Mouse (Mus musculus) brown adipose tissue, adult 24 weeks (tissue): ENCODE data around the gene Rad51b. TPM values are rescaled to one million over a fixed set of nuclear protein-coding genes. Genes with fewer than 3 reads are reported as not detected.

ENCODE experiments used
- H3K27ac ChIP-seq: fragments of 200-500 bp; replicated peaks from 2 replicates; pipeline ENCODE4 v1.5.1; 2012; ENCODE audit warnings: low read depth, mild to moderate bottlenecking, low read length
- H3K4me1 ChIP-seq: fragments of 200-500 bp; 2 replicates; pipeline ENCODE4 v1.6.1; 2012; ENCODE audit warnings: low read length, mixed read lengths; ENCODE audit not compliant: control insufficient read depth, insufficient read depth, insufficient read length
- H3K4me3 ChIP-seq: fragments of 200-500 bp; 2 replicates; pipeline ENCODE4 v1.5.1; 2012; ENCODE audit warnings: low read depth, mild to moderate bottlenecking, low read length, moderate library complexity; ENCODE audit not compliant: insufficient read depth
- polyA plus RNA-seq: library from polyadenylated mRNA; stranded (reverse); fragments of >200 nt; gene quantifications from 2 replicates; pipeline ENCODE4 v1.2.4, GENCODE M21; 2012; ENCODE audit not compliant: missing spikeins, insufficient read depth, insufficient read length

Rad51b gene
- polyA plus RNA-seq, 1 experiment = 0.75 TPM

- Histone ChIP-seq H3K4me1 (peaks cover under 1% of the 10 kb centered on the region; the same call in 1 of the 2 replicates), H3K4me3 (no peak overlapping the region), H3K27ac (no peak overlapping the region)
Measured at GRCm38 (mm10) chr12:79498326-79498725, 201.2 kb downstream of the Rad51b start.

- Histone ChIP-seq H3K4me1 (no peaks in the 10 kb centered on the region), H3K27ac (no peak overlapping the region), H3K4me3 (no peak overlapping the region)
Measured at GRCm38 (mm10) chr12:79499809-79500208, 202.7 kb downstream of the Rad51b start.

GRCm38 (mm10) chr12:79501877-79502276 lies 204.8 kb downstream of the Rad51b start:
- Histone ChIP-seq H3K4me3 (no peak overlapping the region), H3K27ac (no peak overlapping the region)

DNA sequence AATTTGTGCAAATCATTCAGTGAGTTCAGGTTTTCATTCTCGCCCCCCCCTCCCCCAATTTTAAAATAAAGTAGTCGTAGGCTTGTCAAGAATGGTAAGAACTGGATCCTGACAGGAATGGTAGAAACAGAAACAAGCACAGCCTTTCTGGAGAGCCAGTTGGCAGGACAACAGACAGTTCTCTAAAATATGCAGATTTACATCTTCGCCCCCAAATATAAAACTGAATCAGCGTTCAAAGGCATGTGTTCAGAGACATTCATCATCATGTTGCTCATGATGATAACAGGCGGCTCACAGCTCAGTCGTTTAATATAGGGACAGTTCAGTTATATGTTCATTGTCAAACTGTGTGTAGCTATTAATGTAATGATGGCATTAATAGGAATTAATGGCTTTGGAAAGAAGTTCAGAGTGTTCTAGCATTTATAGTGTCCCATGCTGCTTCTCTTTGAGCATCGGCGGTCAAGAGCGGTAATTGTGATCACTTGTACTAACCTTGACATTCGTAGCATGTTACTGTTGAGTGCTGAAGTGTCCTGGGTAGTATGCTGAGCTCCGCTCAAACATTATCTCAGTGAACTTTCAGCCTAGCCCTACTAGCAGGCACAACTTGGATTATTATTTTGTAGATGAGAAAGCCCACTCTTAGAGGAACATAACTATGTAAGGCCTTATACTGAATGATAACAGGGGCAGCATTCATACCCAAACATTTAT lies 205.9 kb downstream of the Rad51b start:
- H3K4me1 ChIP-seq = peaks cover 6% of the 10 kb centered on the region; the same call in 1 of the 2 replicates
- H3K27ac ChIP-seq = no peak overlapping the region
- no peak overlapping the region for H3K4me3 ChIP-seq

More at GRCm38 (mm10) chr12:79501877-79502276, 204.8 kb downstream of the Rad51b start:
- no peaks in the 10 kb centered on the region for H3K4me1 ChIP-seq

DNA sequence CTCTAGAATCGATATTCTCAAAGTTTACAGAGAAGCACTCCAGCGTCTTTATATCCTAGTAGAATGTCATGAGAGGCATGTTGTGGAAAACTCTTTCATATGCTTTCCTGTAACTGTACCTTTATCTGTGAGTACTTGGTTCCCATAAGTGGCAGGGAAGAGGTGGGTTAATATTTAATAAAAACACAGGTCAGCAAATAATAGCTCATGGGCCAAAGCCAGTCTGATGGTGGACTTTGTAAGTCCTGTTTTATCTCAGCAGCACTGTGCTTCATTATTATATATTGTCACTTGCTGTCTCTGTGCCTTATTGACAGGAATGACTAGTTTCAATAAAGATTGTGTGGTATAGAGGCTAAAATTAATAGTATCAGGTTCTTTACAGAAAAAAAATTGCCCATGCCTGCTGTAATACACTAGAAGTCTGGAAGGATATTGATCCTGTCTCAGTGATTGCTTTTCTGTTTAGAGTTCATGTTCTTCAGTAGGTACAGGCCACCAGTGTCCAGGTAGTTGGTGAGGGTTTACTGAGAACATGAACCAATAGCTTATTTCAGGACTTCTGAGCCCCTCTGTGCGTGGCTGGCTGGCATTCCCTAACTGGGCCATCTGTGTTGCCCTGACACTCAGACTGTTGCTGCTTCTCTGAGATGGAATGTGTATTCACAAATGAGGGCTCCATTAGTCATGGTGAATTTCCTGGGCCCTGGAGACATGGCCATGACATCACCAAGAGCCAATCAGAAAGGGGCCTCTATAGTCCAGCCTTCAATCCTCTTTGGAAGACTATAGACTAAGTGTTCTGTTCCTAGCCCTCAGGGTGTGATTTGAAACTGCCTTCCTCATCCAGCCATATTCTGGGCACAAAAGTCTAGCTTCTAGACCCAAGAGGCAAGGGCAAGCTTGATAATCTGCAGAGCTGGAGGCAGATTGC lies 206.8 kb downstream of the Rad51b start:
- Histone ChIP-seq H3K27ac (no peak overlapping the region), H3K4me1 (peaks cover 6% of the 10 kb centered on the region; the same call in 1 of the 2 replicates), H3K4me3 (no peak overlapping the region)

- Histone ChIP-seq H3K4me1 (peaks cover 6% of the 10 kb centered on the region; the same call in 1 of the 2 replicates), H3K4me3 (no peak overlapping the region), H3K27ac (no peak overlapping the region)
Measured at GRCm38 (mm10) chr12:79504641-79505040, 207.6 kb downstream of the Rad51b start.

DNA sequence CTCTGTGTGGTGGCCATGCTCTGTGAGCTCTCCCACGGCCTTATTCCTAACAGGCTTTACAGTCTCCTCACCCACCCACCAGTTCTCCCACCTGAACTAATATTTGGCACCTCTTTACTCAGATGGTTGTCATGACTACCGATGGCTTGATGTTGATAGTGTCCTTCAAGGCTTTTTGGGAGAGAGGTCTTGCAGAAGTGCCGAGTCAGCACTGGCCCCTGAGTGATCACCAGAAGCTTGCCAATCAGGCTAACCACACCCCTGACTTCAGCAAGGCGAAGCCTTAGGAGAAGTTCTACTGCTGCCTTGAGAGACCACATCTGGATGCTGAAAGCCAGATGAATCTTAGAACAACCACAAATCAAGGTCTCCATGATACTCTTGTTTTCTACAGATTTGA lies 209.3 kb downstream of the Rad51b start:
- Histone ChIP-seq H3K4me1 (peaks cover 6% of the 10 kb centered on the region; the same call in 1 of the 2 replicates), H3K27ac (no peak overlapping the region), H3K4me3 (no peak overlapping the region)

DNA sequence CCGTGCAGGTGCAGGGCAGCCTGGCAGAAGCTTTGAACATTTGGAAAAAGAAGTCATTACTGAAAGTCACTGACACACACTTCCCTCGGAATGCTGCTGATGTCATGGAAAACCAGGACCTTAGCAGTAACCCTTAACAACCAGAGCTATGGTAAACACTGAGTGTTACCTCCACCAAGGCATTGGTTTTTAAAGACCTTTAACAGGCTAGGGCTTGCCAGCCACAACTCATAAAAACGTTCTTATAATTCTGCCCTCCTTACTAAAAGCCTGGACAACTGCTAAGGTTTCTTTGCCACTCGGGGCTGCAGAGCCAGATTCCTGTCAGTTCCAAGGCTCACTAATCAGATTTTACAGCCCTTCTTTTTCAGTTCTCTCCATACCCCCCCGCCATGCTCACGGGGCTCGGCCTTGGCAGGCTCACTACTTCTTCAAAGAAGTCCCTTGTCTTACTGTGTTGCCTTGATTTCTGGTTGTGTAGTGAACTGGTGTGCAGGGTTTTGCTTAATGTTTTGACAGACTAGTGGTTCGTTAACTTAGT lies 210.1 kb downstream of the Rad51b start:
- H3K4me3 ChIP-seq = no peak overlapping the region
- no peak overlapping the region for H3K27ac ChIP-seq

GRCm38 (mm10) chr12:79511454-79512204 lies 214.5 kb downstream of the Rad51b start:
- Histone ChIP-seq H3K4me3 (no peak overlapping the region), H3K4me1 (peaks cover 8% of the 10 kb centered on the region; the same call in 1 of the 2 replicates), H3K27ac (0 out of 2 replicates have a peak overlapping the region, but pooled peaks have one; percentile 3)

More for the DNA sequence above, 210.1 kb downstream of the Rad51b start:
- peaks cover 8% of the 10 kb centered on the region; the same call in 1 of the 2 replicates for H3K4me1 ChIP-seq

DNA sequence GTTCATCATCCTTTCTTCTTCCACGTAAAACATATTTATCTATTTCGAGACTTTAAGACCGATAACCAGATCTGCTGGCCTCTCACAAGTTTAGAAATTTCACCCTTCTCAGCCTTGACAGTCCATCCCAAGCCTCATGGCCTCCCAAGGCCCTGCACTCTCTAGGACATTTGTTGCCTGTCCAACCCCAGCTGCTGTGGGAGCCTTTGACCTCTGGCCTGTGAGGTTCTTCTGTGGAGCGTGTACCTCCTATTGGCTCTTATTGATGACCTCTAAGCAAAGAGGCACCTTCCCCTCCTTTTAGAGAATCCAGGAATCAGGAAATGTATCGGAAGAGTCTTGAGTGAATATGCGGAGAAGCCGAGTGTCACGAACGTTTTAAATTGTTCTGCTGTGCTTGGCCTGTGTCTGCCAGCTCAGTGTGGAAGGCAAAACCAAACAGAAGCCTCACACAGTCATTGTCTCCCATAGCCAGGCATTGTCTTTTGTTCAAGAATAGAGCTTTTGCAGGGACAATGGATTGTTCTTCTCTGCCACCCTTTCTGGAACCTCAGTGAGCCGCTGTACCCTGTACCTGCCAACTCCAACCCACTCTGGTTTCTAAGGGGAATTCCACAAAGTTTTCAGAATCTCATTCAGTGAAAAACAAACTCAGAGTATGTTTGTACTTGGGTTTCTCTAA lies 215.3 kb downstream of the Rad51b start:
- Histone ChIP-seq H3K4me1 (peaks cover 4% of the 10 kb centered on the region; the same call in 1 of the 2 replicates), H3K27ac (no peak overlapping the region), H3K4me3 (no peak overlapping the region)

- Histone ChIP-seq H3K4me1 (peaks cover 3% of the 10 kb centered on the region; the same call in 1 of the 2 replicates), H3K4me3 (no peak overlapping the region), H3K27ac (no peak overlapping the region)
Measured at GRCm38 (mm10) chr12:79512982-79513681, 216.1 kb downstream of the Rad51b start.

DNA sequence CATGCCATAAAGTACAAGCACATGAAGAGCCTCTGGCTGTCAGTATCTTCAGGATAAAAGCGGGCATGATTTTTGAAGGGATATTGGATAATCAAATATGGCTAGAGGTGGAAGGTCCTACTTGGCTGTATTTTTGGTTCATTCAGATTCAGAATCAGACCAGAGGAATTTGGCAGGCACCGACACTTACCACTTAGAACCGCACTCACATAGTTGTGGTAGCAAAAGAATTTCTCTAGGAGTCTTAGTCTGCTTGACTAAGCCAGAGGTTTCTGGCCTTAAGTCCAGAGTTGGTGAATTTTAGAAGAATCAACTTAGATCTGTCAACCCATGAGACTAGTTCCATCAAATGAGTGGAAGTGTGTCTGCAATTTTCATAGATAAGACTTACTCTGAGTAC lies 217.6 kb downstream of the Rad51b start:
- Histone ChIP-seq H3K4me3 (no peak overlapping the region), H3K27ac (no peak overlapping the region)

GRCm38 (mm10) chr12:79522374-79522773 lies 225.3 kb downstream of the Rad51b start:
- Histone ChIP-seq H3K4me3 (no peak overlapping the region), H3K4me1 (no peaks in the 10 kb centered on the region), H3K27ac (no peak overlapping the region)

More for the DNA sequence above, 217.6 kb downstream of the Rad51b start:
- peaks cover 3% of the 10 kb centered on the region; the same call in 1 of the 2 replicates for H3K4me1 ChIP-seq
